Mouse (Mus musculus): ENCODE measurements around the gene Lyzl6. TPM values are rescaled to one million over a fixed set of nuclear protein-coding genes. Genes with fewer than 3 reads are reported as not detected.

The Lyzl6 gene
- polyA plus RNA-seq, 1 experiment from 2014 or later = not detected

DNA sequence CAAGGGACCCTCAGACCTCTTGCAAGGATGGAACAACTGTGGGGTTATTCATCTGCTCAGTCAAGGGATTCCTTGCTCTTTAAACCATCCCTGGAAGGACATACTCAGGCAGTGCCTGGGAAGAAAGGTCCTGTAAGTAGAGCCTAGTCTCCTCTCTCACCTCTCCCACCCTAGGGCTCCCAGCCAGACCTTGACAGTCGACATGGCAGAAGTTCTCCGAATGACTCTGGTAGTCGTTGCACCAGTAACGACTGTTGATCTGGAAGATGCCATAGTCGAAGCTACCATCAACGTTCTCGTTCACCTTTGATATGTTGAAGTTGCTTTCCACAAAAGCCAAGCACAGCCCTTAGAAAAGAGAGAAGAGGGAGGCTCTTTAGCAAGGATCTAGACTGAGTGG lies 3.9 kb downstream of the Lyzl6 start:
- 91% methylated on average over 7 of the region's 7 CpGs for WGBS
- no peak for ATAC-seq
- Histone ChIP-seq H3K4me1 (ENCODE audit: control insufficient read depth, insufficient read depth, low read length) (no peaks in the 10 kb centered on the region; the same call in 1 of the 2 replicates), H3K9me3 (replicated peaks; ENCODE audit: control insufficient read depth, low read length, poor library complexity, severe bottlenecking) (no peaks in the 10 kb centered on the region), H3K36me3 (ENCODE audit: control insufficient read depth, insufficient read depth, low read length) (no peaks in the 10 kb centered on the region), H3K4me2 (ENCODE audit: low read length) (no peak overlapping the region), H3K27ac (ENCODE audit: low read length) (no peak overlapping the region), H3K4me3 (ENCODE audit: low read depth, low read length) (no peak overlapping the region), H3K9ac (ENCODE audit: low read depth, low read length) (no peak overlapping the region), H3K27me3 (ENCODE audit: control insufficient read depth, insufficient read depth, low read depth, low read length) (peaks cover 3% of the 10 kb centered on the region)

DNA sequence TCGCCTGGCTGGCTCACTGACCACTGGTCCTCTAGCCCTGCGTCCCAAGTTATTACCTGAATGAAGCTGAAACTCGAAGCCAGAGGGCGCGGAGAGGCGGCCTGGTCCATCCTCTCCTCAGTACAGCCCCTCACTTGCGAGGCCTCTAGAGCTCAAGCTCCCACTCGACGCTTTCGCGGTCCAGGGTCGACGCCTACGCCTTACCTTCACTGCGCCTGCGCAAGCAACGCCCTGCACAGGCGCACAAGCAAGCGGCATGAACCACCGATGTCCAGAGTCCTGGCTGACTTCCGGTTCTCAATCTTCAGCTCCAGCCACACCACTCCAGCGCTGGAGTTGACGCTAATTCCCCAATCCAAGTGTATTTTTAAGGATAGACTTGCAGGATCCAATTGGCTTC lies 11.2 kb downstream of the Lyzl6 start:
- Histone ChIP-seq H3K9ac (ENCODE audit: low read depth, low read length) (no peak overlapping the region), H3K27me3 (ENCODE audit: control insufficient read depth, insufficient read depth, low read depth, low read length) (no peaks in the 10 kb centered on the region), H3K4me3 (ENCODE audit: low read depth, low read length) (no peak overlapping the region), H3K4me2 (ENCODE audit: low read length) (no peak overlapping the region), H3K36me3 (ENCODE audit: control insufficient read depth, insufficient read depth, low read length) (no peaks in the 10 kb centered on the region), H3K4me1 (ENCODE audit: control insufficient read depth, insufficient read depth, low read length) (no peaks in the 10 kb centered on the region), H3K9me3 (replicated peaks; ENCODE audit: control insufficient read depth, low read length, poor library complexity, severe bottlenecking) (no peaks in the 10 kb centered on the region), H3K27ac (ENCODE audit: low read length) (no peak overlapping the region)
- WGBS = 85% methylated on average over 23 of the region's 23 CpGs
- ATAC-seq = no peak

DNA sequence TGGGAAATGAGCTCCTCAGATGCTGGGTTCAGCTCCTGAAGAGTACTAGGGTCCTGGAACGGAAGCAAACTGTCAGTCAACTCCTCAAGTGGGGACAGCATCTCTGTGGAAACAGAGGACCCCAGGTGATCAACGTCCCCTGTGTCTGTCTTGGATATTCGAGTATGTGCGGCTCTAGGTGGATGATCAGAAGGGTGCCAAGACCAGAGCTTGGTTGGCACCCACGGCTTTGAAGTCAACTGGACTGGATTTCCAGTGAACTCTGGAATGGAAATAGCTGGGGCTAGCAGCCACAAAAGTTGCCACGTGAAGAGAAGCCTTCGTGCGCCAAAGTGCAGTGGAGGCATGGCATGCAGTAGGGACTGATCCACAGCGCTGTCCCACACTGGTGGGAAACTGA lies 17.6 kb downstream of the Lyzl6 start, which contains the start of gene Gm884:
Gene Gm884, minus strand, starts transcription at position 101 of the 400 bp plus-strand sequence.
- no peak within 1 kb of the TSS for H3K27ac ChIP-seq (ENCODE audit: low read length)
- no peaks in the 10 kb centered on the region for H3K4me1 ChIP-seq (ENCODE audit: control insufficient read depth, insufficient read depth, low read length)
- WGBS = 80% methylated on average over 9 of the region's 9 CpGs
- no peak within 1 kb of the TSS for H3K4me3 ChIP-seq (ENCODE audit: low read depth, low read length)
- no peaks in the 10 kb centered on the region for H3K27me3 ChIP-seq (ENCODE audit: control insufficient read depth, insufficient read depth, low read depth, low read length)
- no peak for ATAC-seq
- no peak within 1 kb of the TSS for H3K9ac ChIP-seq (ENCODE audit: low read depth, low read length)
- H3K4me2 ChIP-seq (ENCODE audit: low read length) = no peak within 1 kb of the TSS
- H3K9me3 ChIP-seq (replicated peaks; ENCODE audit: control insufficient read depth, low read length, poor library complexity, severe bottlenecking) = no peaks in the 10 kb centered on the region
- no peaks in the 10 kb centered on the region for H3K36me3 ChIP-seq (ENCODE audit: control insufficient read depth, insufficient read depth, low read length)

DNA sequence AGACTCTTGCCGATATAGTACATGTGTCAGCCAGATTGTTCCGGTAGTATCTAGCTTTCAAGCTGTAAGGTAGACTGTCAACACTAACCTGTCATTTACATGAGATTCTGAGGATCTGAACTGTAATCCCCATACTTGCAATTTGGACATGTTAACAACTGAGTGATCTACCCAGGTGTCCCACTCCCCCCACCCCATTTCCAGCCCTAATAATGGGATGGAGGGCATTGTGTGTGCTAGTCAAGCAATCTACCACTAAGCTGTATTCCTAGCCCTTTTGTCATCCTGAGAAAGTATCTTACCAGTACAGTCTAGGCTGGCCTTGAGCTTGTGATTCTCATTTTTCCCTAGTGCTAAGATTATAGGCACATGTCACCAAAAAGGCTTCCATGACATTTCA lies 27.9 kb downstream of the Lyzl6 start:
- H3K36me3 ChIP-seq (ENCODE audit: control insufficient read depth, insufficient read depth, low read length) = no peaks in the 10 kb centered on the region
- 89% methylated on average over 2 of the region's 2 CpGs for WGBS
- no peak for ATAC-seq

DNA sequence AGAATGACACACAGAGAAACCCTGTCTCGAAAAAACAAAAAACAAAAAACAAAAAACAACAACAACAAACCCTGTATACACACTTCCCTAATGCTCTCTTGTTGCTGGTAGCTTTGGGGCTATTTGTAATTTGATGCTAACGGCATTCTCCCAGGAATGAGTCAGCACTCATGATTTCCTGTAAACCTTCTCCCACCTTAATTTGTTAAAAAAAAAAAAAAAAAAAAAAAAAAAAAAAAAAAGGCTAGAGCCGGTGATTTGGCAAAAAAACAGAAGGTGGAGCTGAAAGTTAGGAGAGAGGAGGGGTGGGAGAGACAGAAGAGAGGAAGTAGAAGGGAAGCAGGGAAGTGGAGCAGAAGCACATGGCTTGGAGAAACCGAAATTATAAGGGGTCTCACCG lies 32.1 kb downstream of the Lyzl6 start:
- Histone ChIP-seq H3K4me3 (ENCODE audit: low read depth, low read length) (no peak overlapping the region), H3K9me3 (replicated peaks; ENCODE audit: control insufficient read depth, low read length, poor library complexity, severe bottlenecking) (no peaks in the 10 kb centered on the region), H3K4me2 (ENCODE audit: low read length) (no peak overlapping the region), H3K27ac (ENCODE audit: low read length) (no peak overlapping the region), H3K36me3 (ENCODE audit: control insufficient read depth, insufficient read depth, low read length) (no peaks in the 10 kb centered on the region), H3K9ac (ENCODE audit: low read depth, low read length) (no peak overlapping the region), H3K4me1 (ENCODE audit: control insufficient read depth, insufficient read depth, low read length) (no peaks in the 10 kb centered on the region), H3K27me3 (ENCODE audit: control insufficient read depth, insufficient read depth, low read depth, low read length) (no peaks in the 10 kb centered on the region)
- no peak for ATAC-seq
- WGBS = 75% methylated on average over 5 of the region's 5 CpGs

More for the DNA sequence above, 27.9 kb downstream of the Lyzl6 start:
- no peak overlapping the region for H3K9ac ChIP-seq (ENCODE audit: low read depth, low read length)
- no peaks in the 10 kb centered on the region for H3K4me1 ChIP-seq (ENCODE audit: control insufficient read depth, insufficient read depth, low read length)
- no peak overlapping the region for H3K4me3 ChIP-seq (ENCODE audit: low read depth, low read length)
- no peak overlapping the region for H3K27ac ChIP-seq (ENCODE audit: low read length)
- H3K4me2 ChIP-seq (ENCODE audit: low read length) = no peak overlapping the region
- no peaks in the 10 kb centered on the region for H3K27me3 ChIP-seq (ENCODE audit: control insufficient read depth, insufficient read depth, low read depth, low read length)
- no peaks in the 10 kb centered on the region for H3K9me3 ChIP-seq (replicated peaks; ENCODE audit: control insufficient read depth, low read length, poor library complexity, severe bottlenecking)

Other genes starting within 250 kb of the Lyzl6 start
- 8.9 and 9.6 TPM in 2 replicates for gene Plekhm1, start 226.2 kb downstream of the Lyzl6 start, polyA plus RNA-seq (2015; fragmentation: Nextera tagmentation; extraction: Ambion mirVana)
- gene Lrrc37a, start 134.3 kb downstream of the Lyzl6 start, polyA plus RNA-seq (2015; fragmentation: Nextera tagmentation; extraction: Ambion mirVana) = not detected in 2 replicates
- gene Gm884, start 17.8 kb downstream of the Lyzl6 start, polyA plus RNA-seq (2015; fragmentation: Nextera tagmentation; extraction: Ambion mirVana) = not detected in 2 replicates
- gene Rprml, start 10.7 kb upstream of the Lyzl6 start, polyA plus RNA-seq (2015; fragmentation: Nextera tagmentation; extraction: Ambion mirVana) = 2.1 and 3.4 TPM in 2 replicates
- gene Gosr2, start 59.0 kb upstream of the Lyzl6 start, polyA plus RNA-seq (2015; fragmentation: Nextera tagmentation; extraction: Ambion mirVana) = 93.2 and 96.2 TPM in 2 replicates
- gene Wnt9b, start 110.9 kb upstream of the Lyzl6 start, polyA plus RNA-seq (2015; fragmentation: Nextera tagmentation; extraction: Ambion mirVana) = 0.92 and 1.1 TPM in 2 replicates
- 18.8 and 21.2 TPM in 2 replicates for gene Wnt3, start 135.3 kb upstream of the Lyzl6 start, polyA plus RNA-seq (2015; fragmentation: Nextera tagmentation; extraction: Ambion mirVana)